Mouse (Mus musculus): Measurements from ENCODE around the gene Rora. TPM values are rescaled to one million over a fixed set of nuclear protein-coding genes. Genes with fewer than 3 reads are reported as not detected.

Rora gene
- polyA plus RNA-seq, 1 experiment = 0.85 TPM

- TF ChIP-seq POLR2A (IDR thresholded peaks at IDR 0.05; ENCODE audit: borderline replicate concordance, control insufficient read depth, low read depth, low read length) = no peak
- no peak for TF ChIP-seq CTCF (IDR thresholded peaks at IDR 0.05; ENCODE audit: control insufficient read depth, insufficient read depth, low read length)
- Histone ChIP-seq H3K4me1 (ENCODE audit: control insufficient read depth, insufficient read depth, low read length) (no peaks in the 10 kb centered on the region), H3K27ac (ENCODE audit: control insufficient read depth, insufficient read depth, low read depth, low read length, poor library complexity) (no peak overlapping the region), H3K4me3 (replicated peaks; ENCODE audit: control insufficient read depth, low read depth, low read length) (no peak overlapping the region)
- 62% methylated on average over 4 of the region's 4 CpGs for WGBS
Measured at GRCm38 (mm10) chr9:68820036-68820435, 166.4 kb downstream of the Rora start.

GRCm38 (mm10) chr9:68820478-68820877 lies 166.9 kb downstream of the Rora start:
- Histone ChIP-seq H3K27ac (ENCODE audit: control insufficient read depth, insufficient read depth, low read depth, low read length, poor library complexity) (no peak overlapping the region), H3K4me1 (ENCODE audit: control insufficient read depth, insufficient read depth, low read length) (no peaks in the 10 kb centered on the region), H3K4me3 (replicated peaks; ENCODE audit: control insufficient read depth, low read depth, low read length) (no peak overlapping the region)
- TF ChIP-seq POLR2A (IDR thresholded peaks at IDR 0.05; ENCODE audit: borderline replicate concordance, control insufficient read depth, low read depth, low read length) = no peak
- TF ChIP-seq CTCF (IDR thresholded peaks at IDR 0.05; ENCODE audit: control insufficient read depth, insufficient read depth, low read length) = no peak

- WGBS = 84% methylated on average over 1 of the region's 1 CpGs
- H3K27ac ChIP-seq (ENCODE audit: control insufficient read depth, insufficient read depth, low read depth, low read length, poor library complexity) = no peak overlapping the region
- H3K4me1 ChIP-seq (ENCODE audit: control insufficient read depth, insufficient read depth, low read length) = no peaks in the 10 kb centered on the region
- no peak overlapping the region for H3K4me3 ChIP-seq (replicated peaks; ENCODE audit: control insufficient read depth, low read depth, low read length)
- TF ChIP-seq POLR2A (IDR thresholded peaks at IDR 0.05; ENCODE audit: borderline replicate concordance, control insufficient read depth, low read depth, low read length) (no peak), CTCF (IDR thresholded peaks at IDR 0.05; ENCODE audit: control insufficient read depth, insufficient read depth, low read length) (no peak)
Measured at GRCm38 (mm10) chr9:68821388-68821787, 167.8 kb downstream of the Rora start.

- Histone ChIP-seq H3K4me1 (ENCODE audit: control insufficient read depth, insufficient read depth, low read length) (no peaks in the 10 kb centered on the region), H3K4me3 (replicated peaks; ENCODE audit: control insufficient read depth, low read depth, low read length) (no peak overlapping the region), H3K27ac (ENCODE audit: control insufficient read depth, insufficient read depth, low read depth, low read length, poor library complexity) (no peak overlapping the region)
- 85% methylated on average over 5 of the region's 5 CpGs for WGBS
- TF ChIP-seq CTCF (IDR thresholded peaks at IDR 0.05; ENCODE audit: control insufficient read depth, insufficient read depth, low read length) = no peak
Measured at GRCm38 (mm10) chr9:68823292-68823691, 169.7 kb downstream of the Rora start.

GRCm38 (mm10) chr9:68825107-68825506 lies 171.5 kb downstream of the Rora start:
- H3K27ac ChIP-seq (ENCODE audit: control insufficient read depth, insufficient read depth, low read depth, low read length, poor library complexity) = no peak overlapping the region
- H3K4me1 ChIP-seq (ENCODE audit: control insufficient read depth, insufficient read depth, low read length) = no peaks in the 10 kb centered on the region
- no peak for TF ChIP-seq POLR2A (IDR thresholded peaks at IDR 0.05; ENCODE audit: borderline replicate concordance, control insufficient read depth, low read depth, low read length)
- no peak for TF ChIP-seq CTCF (IDR thresholded peaks at IDR 0.05; ENCODE audit: control insufficient read depth, insufficient read depth, low read length)
- WGBS = 21% methylated on average over 4 of the region's 4 CpGs
- no peak overlapping the region for H3K4me3 ChIP-seq (replicated peaks; ENCODE audit: control insufficient read depth, low read depth, low read length)

- TF ChIP-seq POLR2A (IDR thresholded peaks at IDR 0.05; ENCODE audit: borderline replicate concordance, control insufficient read depth, low read depth, low read length) (no peak), CTCF (IDR thresholded peaks at IDR 0.05; ENCODE audit: control insufficient read depth, insufficient read depth, low read length) (no peak)
- Histone ChIP-seq H3K27ac (ENCODE audit: control insufficient read depth, insufficient read depth, low read depth, low read length, poor library complexity) (no peak overlapping the region), H3K4me1 (ENCODE audit: control insufficient read depth, insufficient read depth, low read length) (no peaks in the 10 kb centered on the region), H3K4me3 (replicated peaks; ENCODE audit: control insufficient read depth, low read depth, low read length) (no peak overlapping the region)
- WGBS = 74% methylated on average over 3 of the region's 3 CpGs
Measured at GRCm38 (mm10) chr9:68825841-68826240, 172.3 kb downstream of the Rora start.

- 75% methylated on average over 3 of the region's 3 CpGs for WGBS
- H3K27ac ChIP-seq (ENCODE audit: control insufficient read depth, insufficient read depth, low read depth, low read length, poor library complexity) = no peak overlapping the region
- no peaks in the 10 kb centered on the region for H3K4me1 ChIP-seq (ENCODE audit: control insufficient read depth, insufficient read depth, low read length)
- no peak overlapping the region for H3K4me3 ChIP-seq (replicated peaks; ENCODE audit: control insufficient read depth, low read depth, low read length)
- TF ChIP-seq POLR2A (IDR thresholded peaks at IDR 0.05; ENCODE audit: borderline replicate concordance, control insufficient read depth, low read depth, low read length) (no peak), CTCF (IDR thresholded peaks at IDR 0.05; ENCODE audit: control insufficient read depth, insufficient read depth, low read length) (no peak)
Measured at GRCm38 (mm10) chr9:68827441-68827840, 173.9 kb downstream of the Rora start.

GRCm38 (mm10) chr9:68829903-68830302 lies 176.3 kb downstream of the Rora start:
- WGBS = 33% methylated on average over 4 of the region's 4 CpGs
- TF ChIP-seq CTCF (IDR thresholded peaks at IDR 0.05; ENCODE audit: control insufficient read depth, insufficient read depth, low read length) (no peak), POLR2A (IDR thresholded peaks at IDR 0.05; ENCODE audit: borderline replicate concordance, control insufficient read depth, low read depth, low read length) (no peak)
- no peaks in the 10 kb centered on the region for H3K4me1 ChIP-seq (ENCODE audit: control insufficient read depth, insufficient read depth, low read length)
- no peak overlapping the region for H3K27ac ChIP-seq (ENCODE audit: control insufficient read depth, insufficient read depth, low read depth, low read length, poor library complexity)
- no peak overlapping the region for H3K4me3 ChIP-seq (replicated peaks; ENCODE audit: control insufficient read depth, low read depth, low read length)

GRCm38 (mm10) chr9:68833323-68833722 lies 179.7 kb downstream of the Rora start:
- H3K4me3 ChIP-seq (replicated peaks; ENCODE audit: control insufficient read depth, low read depth, low read length) = no peak overlapping the region
- TF ChIP-seq CTCF (IDR thresholded peaks at IDR 0.05; ENCODE audit: control insufficient read depth, insufficient read depth, low read length) (no peak), POLR2A (IDR thresholded peaks at IDR 0.05; ENCODE audit: borderline replicate concordance, control insufficient read depth, low read depth, low read length) (no peak)
- no peak overlapping the region for H3K27ac ChIP-seq (ENCODE audit: control insufficient read depth, insufficient read depth, low read depth, low read length, poor library complexity)
- H3K4me1 ChIP-seq (ENCODE audit: control insufficient read depth, insufficient read depth, low read length) = no peaks in the 10 kb centered on the region
- 90% methylated on average over 6 of the region's 6 CpGs for WGBS
